ENCODE assay signal across 25 mouse cellular contexts in the genomic region with DNA sequence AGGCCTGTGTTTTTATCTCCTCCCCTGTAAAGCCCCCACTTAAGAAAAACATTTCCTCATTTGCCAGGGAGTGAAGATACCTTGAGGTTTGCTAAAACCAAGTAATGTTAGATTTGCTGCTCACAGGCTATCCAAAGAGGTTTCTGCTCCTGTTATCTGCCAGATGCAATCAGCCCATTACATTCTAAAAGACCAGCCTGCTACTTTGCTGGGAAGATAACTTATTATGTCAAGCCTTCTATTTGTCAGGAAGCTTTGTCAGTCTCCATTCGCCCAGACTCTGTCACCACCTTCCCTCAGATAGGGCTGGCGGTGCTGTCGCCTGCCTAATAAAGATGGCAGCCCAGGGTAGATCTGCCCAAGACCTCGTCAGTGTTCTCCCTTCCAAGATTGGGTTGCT. TPM values are rescaled to one million over a fixed set of nuclear protein-coding genes. Genes with fewer than 3 reads are reported as not detected.
DNase-seq lines count a peak whose midpoint lies in the region; ATAC-seq lines count a peak whose summit lies in the region.
"Had no signal": no experiment of that assay in that cellular context is flagged by ENCODE, and none has a peak within 500 bp of the region (broad histone marks: within the 10 kb centered on the region; RNA-seq: fewer than 3 reads in every experiment).

No protein-coding gene starts in this region.

- no peak overlapping the region for H3K9ac ChIP-seq in heart, embryonic 14.5 days (ENCODE audit: low read length)
- H3K9ac ChIP-seq in liver, embryonic 11.5 days (ENCODE audit: low read depth, low read length): no peak overlapping the region
- no peak overlapping the region for H3K9ac ChIP-seq in liver, embryonic 13.5 days
- no peak overlapping the region for H3K9ac ChIP-seq in forebrain, embryonic 12.5 days
- H3K9ac ChIP-seq: forebrain, postnatal 0 days; hindbrain, embryonic 14.5 days; limb, embryonic 13.5 days; lung, embryonic 14.5 days; neural tube, embryonic 12.5 days had no signal

- peak overlapping the region in 1 of 2 experiments; percentile 59; a peak in 2 of 4 replicates for H3K27ac ChIP-seq in heart, embryonic 14.5 days (replicated peaks in 1 of 2; ENCODE audit: control insufficient read depth in 1 of 2, insufficient read depth in 1 of 2, low read depth in 2 of 2, low read length in 2 of 2)
- H3K27ac ChIP-seq in liver, embryonic 11.5 days (ENCODE audit: low read depth, low read length): peak overlapping the region; percentile 34; the same call in 1 of the 2 replicates
- peak overlapping the region; percentile 35; the same call in 1 of the 2 replicates for H3K27ac ChIP-seq in liver, embryonic 13.5 days
- no peak overlapping the region for H3K27ac ChIP-seq in forebrain, embryonic 12.5 days
- H3K27ac ChIP-seq: forebrain, embryonic 10.5 days; heart, adult 2 months; hindbrain, embryonic 14.5 days; limb, embryonic 13.5 days; neural tube, embryonic 12.5 days had no signal

- H3K4me2 ChIP-seq in heart, embryonic 14.5 days (ENCODE audit: low read length): peak overlapping the region; percentile 19; the same call in 1 of the 2 replicates
- no peak overlapping the region for H3K4me2 ChIP-seq in liver, embryonic 11.5 days
- no peak overlapping the region for H3K4me2 ChIP-seq in liver, embryonic 13.5 days
- H3K4me2 ChIP-seq in forebrain, embryonic 12.5 days: no peak overlapping the region
- H3K4me2 ChIP-seq: hindbrain, embryonic 14.5 days; limb, embryonic 13.5 days; lung, embryonic 14.5 days; neural tube, embryonic 12.5 days had no signal

- no peaks in the 10 kb centered on the region for H3K9me3 ChIP-seq in heart, embryonic 14.5 days (ENCODE audit: control insufficient read depth, low read length)
- H3K9me3 ChIP-seq in liver, embryonic 11.5 days (ENCODE audit: control insufficient read depth, low read length): no peaks in the 10 kb centered on the region
- no peaks in the 10 kb centered on the region for H3K9me3 ChIP-seq in liver, embryonic 13.5 days (replicated peaks)
- H3K9me3 ChIP-seq in forebrain, embryonic 12.5 days: no peaks in the 10 kb centered on the region
- H3K9me3 ChIP-seq: forebrain, embryonic 10.5 days; limb, embryonic 13.5 days; megakaryocyte, embryonic 14.5 days; neural tube, embryonic 12.5 days had no signal

- 20% methylated on average over 4 of the region's 4 CpGs for WGBS in heart, embryonic 14.5 days
- 35% methylated on average over 4 of the region's 4 CpGs for WGBS in liver, embryonic 11.5 days
- WGBS in liver, embryonic 13.5 days (ENCODE audit: insufficient replicate concordance): 23% methylated on average over 4 of the region's 4 CpGs
- 86% methylated on average over 4 of the region's 4 CpGs for WGBS in forebrain, embryonic 12.5 days

- ATAC-seq in heart, embryonic 14.5 days (ENCODE audit: insufficient number of reproducible peaks, insufficient read depth, low FRiP score, low read depth): 0 out of 2 replicates have a peak, but pooled peaks have one; percentile 8
- ATAC-seq in liver, embryonic 11.5 days (replicated peaks; ENCODE audit: low FRiP score): peak; percentile 76
- ATAC-seq in liver, embryonic 13.5 days (ENCODE audit: low read depth): peak; percentile 82
- ATAC-seq in megakaryocyte progenitor cell, adult 5-6 weeks (replicated peaks; ENCODE audit: poor library complexity): peak; percentile 71
- ATAC-seq in forebrain, embryonic 12.5 days (ENCODE audit: low FRiP score): no peak
- ATAC-seq: forebrain, postnatal 0 days; inflammation-experienced regulatory T-cells, adult 6 months had no signal

- DNase-seq in heart, postnatal 36 days: no peak
- DNase-seq in liver, embryonic 11.5 days (ENCODE audit: low spot score): no peak
- no peak for DNase-seq in liver
- DNase-seq in liver, embryonic 13.5 days: no peak
- DNase-seq: adrenal gland, postnatal 14 days; cerebellum, adult 8-10 months; cerebellum, postnatal 36 days; forebrain, postnatal 0 days; gastrocnemius, postnatal 25 days; heart, adult 2 months; kidney, adult 18-20 months; lung, embryonic 14.5 days; midbrain, embryonic 14.5 days; retina, postnatal 1 day; right cerebral cortex, postnatal 25 days; spleen, adult 18-20 months had no signal

- H3K27me3 ChIP-seq in heart, embryonic 14.5 days (ENCODE audit: control insufficient read depth, insufficient read depth, low read length): no peaks in the 10 kb centered on the region
- no peaks in the 10 kb centered on the region for H3K27me3 ChIP-seq in liver, embryonic 11.5 days (replicated peaks; ENCODE audit: control insufficient read depth, insufficient read depth, low read length)
- no peaks in the 10 kb centered on the region for H3K27me3 ChIP-seq in liver, embryonic 13.5 days
- H3K27me3 ChIP-seq in forebrain, embryonic 12.5 days: no peaks in the 10 kb centered on the region
- H3K27me3 ChIP-seq: limb, embryonic 13.5 days; neural tube, embryonic 12.5 days had no signal

- peaks cover 64% of the 10 kb centered on the region for H3K36me3 ChIP-seq in heart, embryonic 14.5 days (ENCODE audit: control insufficient read depth, insufficient read depth, low read length)
- H3K36me3 ChIP-seq in liver, embryonic 11.5 days (ENCODE audit: control insufficient read depth, insufficient read depth, low read length): peaks cover 12% of the 10 kb centered on the region
- peaks cover 22% of the 10 kb centered on the region for H3K36me3 ChIP-seq in liver, embryonic 13.5 days
- peaks cover 25% of the 10 kb centered on the region for H3K36me3 ChIP-seq in forebrain, embryonic 12.5 days (replicated peaks)

- intact Hi-C loops in heart, postnatal 36 days (cut with DNase I): no loop called here

- H3K4me1 ChIP-seq in heart, embryonic 14.5 days (ENCODE audit: control insufficient read depth in 2 of 2, insufficient read depth in 2 of 2, low read length in 2 of 2): peaks cover 39 to 64% of the 10 kb centered on the region in 2 experiments
- peaks cover 12% of the 10 kb centered on the region for H3K4me1 ChIP-seq in liver, embryonic 11.5 days (replicated peaks; ENCODE audit: control insufficient read depth, insufficient read depth, low read length)
- H3K4me1 ChIP-seq in liver, embryonic 13.5 days (replicated peaks): peaks cover 21% of the 10 kb centered on the region
- no peaks in the 10 kb centered on the region for H3K4me1 ChIP-seq in forebrain, embryonic 12.5 days
- H3K4me1 ChIP-seq: megakaryocyte, embryonic 14.5 days; neural tube, embryonic 12.5 days had no signal

- no peak overlapping the region for H3K4me3 ChIP-seq in heart, embryonic 14.5 days (ENCODE audit: control insufficient read depth in 1 of 2, insufficient read depth in 1 of 2, low read depth in 1 of 2, low read length in 2 of 2)
- H3K4me3 ChIP-seq in liver, embryonic 11.5 days (ENCODE audit: low read depth, low read length): no peak overlapping the region
- no peak overlapping the region for H3K4me3 ChIP-seq in liver, embryonic 13.5 days (replicated peaks)
- H3K4me3 ChIP-seq in forebrain, embryonic 12.5 days (replicated peaks): no peak overlapping the region
- H3K4me3 ChIP-seq: forebrain, embryonic 10.5 days; heart, adult 2 months; limb, embryonic 13.5 days; megakaryocyte, embryonic 14.5 days; neural tube, embryonic 12.5 days had no signal

RNA-seq across cellular contexts. Expression of gene Igsf3, which starts 59.6 kb away (rescaled TPM):
- polyA plus RNA-seq in heart, embryonic 14.5 days (2014; fragmentation: Nextera tagmentation; extraction: Ambion mirVana): 25.5 and 28.1 TPM in 2 replicates
- total RNA-seq in heart, postnatal 36 days (2021): 10 to 100 TPM in 1 of 2 experiments, 1 to 10 TPM in 1; 9.9 to 13.2 TPM
- 16.6 and 17.3 TPM in 2 replicates for polyA plus RNA-seq in liver, embryonic 11.5 days (2014; fragmentation: Nextera tagmentation; extraction: Ambion mirVana)
- 6.4 and 7.5 TPM in 2 replicates for polyA plus RNA-seq in liver, embryonic 13.5 days (2015; fragmentation: Nextera tagmentation; extraction: Ambion mirVana)
- 0.68 and 1.1 TPM in 2 replicates for total RNA-seq in megakaryocyte progenitor cell, adult 5-6 weeks (2015)
- 1.1 and 1.3 TPM in 2 replicates for total RNA-seq in megakaryocyte progenitor cell, adult 5-6 weeks (2017)
- polyA plus RNA-seq in forebrain, embryonic 12.5 days (2016; fragmentation: Nextera tagmentation; extraction: Ambion mirVana): 27.8 and 29.0 TPM in 2 replicates
